Mouse (Mus musculus) midbrain, postnatal 0 days (tissue): Measurements from ENCODE around the gene Ankar. TPM values are rescaled to one million over a fixed set of nuclear protein-coding genes. Genes with fewer than 3 reads are reported as not detected.

Experiments
- ATAC-seq: fragments of 200-750 bp; cut with Nextera tagmentation; 2 replicates; pipeline ENCODE4 v1.8.0; 2017; ENCODE audit warnings: moderate number of reproducible peaks, mild to moderate bottlenecking, moderate TSS enrichment, moderate library complexity; ENCODE audit not compliant: low FRiP score
- DNase-seq: peaks from one replicate; pipeline ENCODE4 v3.0.0-alpha.2; 2015; ENCODE audit warnings: low spot score
- H3K27ac ChIP-seq: fragments of 300-500 bp; sonication (generic); 2 replicates; pipeline ENCODE4 v1.5.1; 2014; ENCODE audit warnings: low read depth, mild to moderate bottlenecking, low read length, mixed read lengths
- H3K27me3 ChIP-seq: fragments of 300-500 bp; sonication (generic); 2 replicates; pipeline ENCODE4 v1.6.1; 2014; ENCODE audit warnings: low read length, control low read depth, mixed read lengths; ENCODE audit not compliant: insufficient read depth
- H3K36me3 ChIP-seq: fragments of 300-500 bp; sonication (generic); 2 replicates; pipeline ENCODE4 v1.6.1; 2014; ENCODE audit warnings: low read length, control low read depth, mixed read lengths; ENCODE audit not compliant: insufficient read depth
- H3K4me1 ChIP-seq: fragments of 300-500 bp; sonication (generic); 2 replicates; pipeline ENCODE4 v1.6.1; 2014; ENCODE audit warnings: mild to moderate bottlenecking, control low read depth, antibody characterized with exemption, low read length, mixed read lengths; ENCODE audit not compliant: insufficient read depth
- H3K4me2 ChIP-seq: fragments of 300-500 bp; sonication (generic); 2 replicates; pipeline ENCODE4 v1.6.1; 2014; ENCODE audit warnings: low read depth, mild to moderate bottlenecking, low read length, mixed read lengths; ENCODE audit not compliant: poor library complexity, severe bottlenecking
- H3K4me3 ChIP-seq: fragments of 300-500 bp; sonication (generic); 2 replicates; pipeline ENCODE4 v1.5.1; 2014; ENCODE audit warnings: low read depth, mild to moderate bottlenecking, low read length, moderate library complexity
- H3K9ac ChIP-seq: fragments of 300-500 bp; sonication (generic); replicated peaks from 2 replicates; pipeline ENCODE4 v1.6.1; 2014; ENCODE audit warnings: mild to moderate bottlenecking, low read length, moderate library complexity, mixed read lengths; ENCODE audit not compliant: poor library complexity, severe bottlenecking
- H3K9me3 ChIP-seq: fragments of 300-500 bp; sonication (generic); 2 replicates; pipeline ENCODE4 v1.6.1; 2016; ENCODE audit warnings: low read length, control low read depth
- CTCF ChIP-seq: IDR thresholded peaks from 2 replicates; pipeline ENCODE4 v1.5.1; 2016; ENCODE audit warnings: antibody characterized with exemption, mild to moderate bottlenecking
- WGBS: fragments of 180-500 bp; shearing (Covaris S2); extraction: QIAGEN DNeasy Blood & Tissue Kit; methylation state at CpG from one replicate; pipeline ENCODE4 v1.1.7; 2014; 5-methylcytosine and 5-hydroxymethylcytosine counted together
- polyA plus RNA-seq: library from polyadenylated mRNA; unstranded; fragments of >200 nt; fragmentation: Nextera tagmentation; extraction: Ambion mirVana; gene quantifications from 2 replicates; pipeline ENCODE4 v1.2.1, GENCODE M21; 2015
- total RNA-seq: library from RNA; depleted of rRNA; stranded (reverse); fragments of >200 nt; gene quantifications from 2 replicates; pipeline ENCODE4 v1.2.3, GENCODE M21; 2014

Gene Ankar
- total and polyA plus RNA-seq, 2 experiments from 2014 or later: not detected

DNA sequence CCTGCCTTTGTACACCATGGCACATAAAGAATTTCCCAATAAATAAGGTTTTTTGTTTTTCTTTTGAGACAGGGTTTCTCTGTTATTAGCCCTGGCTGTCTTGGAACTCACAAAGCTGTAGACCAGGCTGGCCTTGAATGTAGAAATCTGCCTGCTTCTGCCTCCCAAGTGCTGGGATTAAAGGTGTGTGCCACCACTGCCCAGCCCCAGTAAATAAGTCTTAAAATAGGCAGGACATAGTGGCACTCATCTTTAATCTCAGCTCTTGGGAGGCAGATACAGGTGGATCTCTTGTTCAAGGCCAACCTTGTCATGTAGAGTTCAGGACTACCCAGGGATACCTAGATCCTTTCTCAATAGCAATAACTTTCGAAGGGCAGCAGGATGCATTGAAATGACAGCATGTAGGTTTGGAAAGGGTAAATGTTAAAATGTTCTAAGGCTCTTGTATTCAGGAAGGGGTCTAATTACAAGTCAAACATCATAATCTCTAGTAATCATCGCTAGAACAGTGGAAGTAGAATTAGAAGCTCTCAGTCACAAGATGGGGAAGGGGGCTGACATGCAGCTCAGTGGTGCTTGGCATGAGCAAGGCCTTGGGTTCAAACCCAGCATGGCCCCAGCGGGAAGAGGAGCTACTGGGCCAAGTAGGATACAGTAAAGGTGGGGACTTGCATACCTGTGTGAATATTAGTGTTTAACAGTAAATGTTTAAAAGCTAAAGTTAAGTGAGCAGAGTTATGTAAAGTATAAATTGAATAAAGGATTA, 15.4 kb upstream of the Ankar start:
- DNase-seq: no peak
- no peak for ATAC-seq
- Histone ChIP-seq H3K9me3 (no peaks in the 10 kb centered on the region), H3K4me2 (no peak overlapping the region), H3K27ac (no peak overlapping the region), H3K27me3 (no peaks in the 10 kb centered on the region), H3K9ac (no peak overlapping the region), H3K4me1 (no peaks in the 10 kb centered on the region), H3K36me3 (peaks cover 20% of the 10 kb centered on the region), H3K4me3 (no peak overlapping the region)
- WGBS: 76% methylated on average over 3 of the region's 3 CpGs
- no peak for TF ChIP-seq CTCF

DNA sequence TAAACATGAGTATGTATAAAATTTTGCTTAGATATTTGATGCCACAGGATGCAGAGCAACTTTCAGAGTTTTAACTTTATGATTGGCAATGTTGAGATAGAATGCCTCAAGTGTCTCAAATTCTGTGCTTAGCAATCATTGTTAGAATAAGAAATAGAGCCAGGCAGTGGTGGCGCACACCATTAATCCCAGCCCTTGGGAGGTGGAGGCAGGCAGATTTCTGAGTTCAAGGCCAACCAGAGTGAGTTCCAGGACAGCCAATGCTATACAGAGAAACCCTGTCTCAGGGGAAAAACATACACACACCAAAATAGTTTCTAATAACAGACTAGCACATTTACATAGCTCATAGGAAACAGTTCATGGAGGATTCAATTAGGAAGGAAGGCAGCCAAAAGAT, 14.7 kb upstream of the Ankar start:
- no peak for ATAC-seq
- no peaks in the 10 kb centered on the region for H3K9me3 ChIP-seq
- H3K27ac ChIP-seq: no peak overlapping the region
- H3K4me3 ChIP-seq: no peak overlapping the region
- TF ChIP-seq CTCF: no peak
- no peak overlapping the region for H3K4me2 ChIP-seq
- peaks cover 20% of the 10 kb centered on the region for H3K36me3 ChIP-seq
- 89% methylated on average over 1 of the region's 1 CpGs for WGBS
- H3K9ac ChIP-seq: no peak overlapping the region
- no peaks in the 10 kb centered on the region for H3K4me1 ChIP-seq
- no peak for DNase-seq
- no peaks in the 10 kb centered on the region for H3K27me3 ChIP-seq

DNA sequence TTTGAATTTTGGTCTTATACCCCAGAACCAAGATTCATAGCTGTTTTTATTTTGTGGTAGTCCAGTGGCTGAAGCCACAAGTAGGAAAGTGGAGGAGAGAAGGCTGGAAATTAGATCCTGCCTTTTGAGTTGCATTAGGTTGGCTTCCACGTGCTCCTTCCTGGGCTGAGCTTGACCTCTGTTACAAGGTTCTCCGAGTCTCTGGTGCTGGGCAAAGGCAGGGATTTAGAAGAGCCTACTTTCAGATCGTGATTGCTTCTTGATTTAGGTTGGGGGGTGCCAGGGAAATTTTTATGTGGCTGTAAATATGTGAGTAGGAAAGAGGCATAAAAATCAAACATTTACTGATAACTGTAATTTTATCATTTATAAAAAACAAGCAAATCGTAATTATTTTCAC, 14.2 kb upstream of the Ankar start:
- Histone ChIP-seq H3K9ac (0 out of 2 replicates have a peak overlapping the region, but pooled peaks have one; percentile 9), H3K4me1 (no peaks in the 10 kb centered on the region), H3K4me2 (no peak overlapping the region), H3K27me3 (no peaks in the 10 kb centered on the region), H3K27ac (no peak overlapping the region), H3K9me3 (no peaks in the 10 kb centered on the region), H3K36me3 (peaks cover 20% of the 10 kb centered on the region), H3K4me3 (no peak overlapping the region)
- ATAC-seq: no peak
- no peak for TF ChIP-seq CTCF
- 73% methylated on average over 4 of the region's 4 CpGs for WGBS
- no peak for DNase-seq

DNA sequence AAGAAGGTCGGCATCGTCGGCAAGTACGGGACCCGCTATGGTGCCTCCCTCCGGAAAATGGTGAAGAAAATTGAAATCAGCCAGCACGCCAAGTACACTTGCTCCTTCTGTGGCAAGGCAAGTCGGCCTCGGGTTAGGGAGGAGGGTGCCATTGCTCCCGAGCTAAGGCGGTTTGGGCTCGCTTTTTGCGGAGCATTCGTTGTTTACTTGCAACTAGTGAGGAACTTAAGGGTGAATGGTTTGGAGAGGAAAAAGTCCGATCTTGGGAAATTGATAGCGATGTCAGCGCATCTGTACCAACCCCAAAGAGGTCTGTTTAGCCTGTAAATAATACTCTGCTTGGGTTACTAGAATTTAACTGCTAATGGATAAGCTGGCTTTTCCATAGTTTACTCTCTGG, 11.3 kb upstream of the Ankar start:
- Histone ChIP-seq H3K4me3 (peak overlapping the region; percentile 70), H3K36me3 (peaks cover 18% of the 10 kb centered on the region), H3K4me1 (no peaks in the 10 kb centered on the region), H3K9ac (peak overlapping the region; percentile 83), H3K9me3 (no peaks in the 10 kb centered on the region), H3K27me3 (no peaks in the 10 kb centered on the region), H3K27ac (peak overlapping the region; percentile 84), H3K4me2 (peak overlapping the region; percentile 61)
- DNase-seq (no peak), ATAC-seq (no peak; the same call in 1 of the 2 replicates)
- no peak for TF ChIP-seq CTCF
- WGBS: 1% methylated on average over 17 of the region's 17 CpGs

DNA sequence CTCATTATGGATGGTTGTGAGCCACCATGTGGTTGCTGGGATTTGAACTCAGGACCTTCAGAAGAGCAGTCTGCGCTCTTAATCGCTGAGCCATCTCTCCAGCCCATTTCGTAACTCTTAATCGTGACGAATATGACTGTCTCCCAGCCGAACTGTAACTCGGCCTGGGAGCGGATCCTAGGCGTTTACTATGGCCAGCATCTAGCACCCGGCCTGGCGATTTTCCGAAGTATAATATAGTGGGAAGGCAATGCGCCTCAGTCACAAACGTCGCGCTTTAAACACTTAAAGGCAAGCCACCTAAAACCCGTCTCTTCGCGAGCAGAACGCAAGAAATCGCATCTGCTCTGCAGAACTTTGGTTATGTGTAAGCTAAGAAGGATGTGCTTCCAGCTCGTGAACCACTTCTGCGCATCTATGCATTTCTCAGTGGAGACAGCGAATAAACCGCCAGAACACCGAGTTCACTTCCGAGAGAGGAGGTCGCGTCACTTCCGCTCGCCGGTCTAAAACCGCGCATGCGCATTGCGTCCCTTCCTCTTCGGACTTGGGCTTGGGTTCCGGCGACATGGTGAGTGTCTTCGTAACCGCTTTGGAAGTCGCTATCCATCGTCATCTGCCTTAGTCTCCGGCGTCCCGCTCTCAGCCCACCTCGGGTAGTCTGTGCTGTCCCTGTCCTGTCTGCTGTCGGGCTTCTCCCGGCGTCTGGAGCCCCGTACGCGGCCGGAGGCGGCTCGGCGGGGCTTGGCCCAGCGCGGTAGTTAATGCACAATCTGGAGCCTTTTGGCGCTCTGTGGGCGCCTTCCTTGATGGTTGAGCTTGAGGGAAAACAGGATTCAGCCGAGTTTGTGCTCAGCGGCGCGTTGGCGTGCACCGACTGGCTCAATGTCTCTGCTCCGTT, 10.6 kb upstream of the Ankar start, which contains the start of gene Rpl37a:
Rpl37a (plus strand) TSS at position 538 of the 901 bp plus-strand sequence.
- peak; percentile 93 for ATAC-seq
- Histone ChIP-seq H3K4me2 (peak within 1 kb of the TSS; percentile 61), H3K4me1 (no peaks in the 10 kb centered on the region), H3K36me3 (peaks cover 14% of the 10 kb centered on the region), H3K9me3 (no peaks in the 10 kb centered on the region), H3K27ac (peak within 1 kb of the TSS; percentile 84), H3K4me3 (peak within 1 kb of the TSS; percentile 70), H3K9ac (peak within 1 kb of the TSS; percentile 83), H3K27me3 (no peaks in the 10 kb centered on the region)
- DNase-seq: peak; percentile 98
- 3% methylated on average over 68 of the region's 68 CpGs for WGBS
- TF ChIP-seq CTCF: no peak
